Mouse (Mus musculus) liver, embryonic 15.5 days (tissue): ENCODE measurements around the gene Lancl3. TPM values are rescaled to one million over a fixed set of nuclear protein-coding genes. Genes with fewer than 3 reads are reported as not detected.

Experiments used
- ATAC-seq: fragments of 200-750 bp; cut with Nextera tagmentation; 2 replicates; pipeline ENCODE4 v1.8.0; 2017; ENCODE audit warnings: moderate number of reproducible peaks, mild to moderate bottlenecking, moderate library complexity; ENCODE audit not compliant: insufficient read depth
- H3K27ac ChIP-seq: fragments of 300-500 bp; sonication (generic); replicated peaks from 2 replicates; pipeline ENCODE4 v1.5.1; 2015; ENCODE audit warnings: mild to moderate bottlenecking, inconsistent platforms
- H3K27me3 ChIP-seq: fragments of 300-500 bp; sonication (generic); 2 replicates; pipeline ENCODE4 v1.6.1; 2015; ENCODE audit warnings: mild to moderate bottlenecking, inconsistent platforms
- H3K36me3 ChIP-seq: fragments of 300-500 bp; sonication (generic); replicated peaks from 2 replicates; pipeline ENCODE4 v1.6.1; 2015; ENCODE audit warnings: moderate library complexity, mild to moderate bottlenecking, inconsistent platforms
- H3K4me1 ChIP-seq: fragments of 300-500 bp; sonication (generic); replicated peaks from 2 replicates; pipeline ENCODE4 v1.6.1; 2015; ENCODE audit warnings: inconsistent platforms
- H3K4me2 ChIP-seq: fragments of 300-500 bp; sonication (generic); 2 replicates; pipeline ENCODE4 v1.6.1; 2015; ENCODE audit warnings: moderate library complexity, mild to moderate bottlenecking, inconsistent platforms
- H3K4me3 ChIP-seq: fragments of 300-500 bp; sonication (generic); replicated peaks from 2 replicates; pipeline ENCODE4 v1.5.1; 2015; ENCODE audit warnings: mild to moderate bottlenecking, inconsistent platforms
- H3K9ac ChIP-seq: fragments of 300-500 bp; sonication (generic); 2 replicates; pipeline ENCODE4 v1.6.1; 2015; ENCODE audit warnings: moderate library complexity, mild to moderate bottlenecking, inconsistent platforms
- H3K9me3 ChIP-seq: fragments of 300-500 bp; sonication (generic); replicated peaks from 2 replicates; pipeline ENCODE4 v1.6.1; 2016; ENCODE audit warnings: inconsistent platforms
- WGBS: fragments of 180-500 bp; shearing (Covaris S2); methylation state at CpG from one replicate; pipeline ENCODE4 v1.1.7; 2015; ENCODE audit warnings: mixed read lengths; ENCODE audit not compliant: insufficient replicate concordance; 5-methylcytosine and 5-hydroxymethylcytosine counted together
- polyA plus RNA-seq: library from polyadenylated mRNA; unstranded; fragments of >200 nt; fragmentation: Nextera tagmentation; extraction: Ambion mirVana; gene quantifications from 2 replicates; pipeline ENCODE4 v1.2.1, GENCODE M21; 2015

Lancl3 gene
- polyA plus RNA-seq, 1 experiment from 2014 or later: 0.24 TPM

DNA sequence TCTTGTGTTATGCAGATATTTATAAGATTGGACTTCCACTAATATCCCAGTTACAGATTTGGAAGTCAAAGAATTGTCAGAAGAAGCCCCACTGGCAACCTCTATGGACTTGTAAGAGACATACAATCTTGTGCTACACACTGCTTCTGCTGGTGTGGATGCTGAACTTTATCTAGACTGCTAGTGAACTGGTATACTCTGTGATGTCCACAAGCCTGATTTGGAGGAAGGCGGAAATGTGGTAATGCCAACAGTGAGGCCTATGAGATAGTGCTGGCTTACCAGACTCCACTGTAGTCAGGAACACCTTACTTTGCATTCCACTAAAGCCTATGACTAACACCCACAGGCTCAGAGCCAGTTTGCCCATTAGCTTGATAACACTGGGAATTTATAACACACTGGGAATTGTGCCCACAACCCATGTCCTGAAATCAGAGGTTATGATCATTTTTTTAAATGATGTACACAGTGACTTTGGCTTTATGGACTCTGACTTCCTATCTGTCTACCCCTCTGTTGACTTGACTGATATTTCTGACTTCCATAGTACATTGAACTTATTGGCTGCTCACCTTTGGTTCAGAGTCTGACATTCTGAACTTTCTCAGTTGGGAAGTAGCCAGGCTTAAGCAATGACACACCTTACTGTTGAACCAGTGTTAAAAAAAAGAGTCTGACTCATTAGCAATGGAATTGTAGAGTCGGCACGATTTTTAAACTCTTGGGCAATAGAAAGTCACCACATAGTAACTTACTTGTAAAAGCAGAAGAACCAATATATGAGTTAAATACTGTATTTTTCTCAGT is 22.9 kb downstream of the Lancl3 start:
- no peaks in the 10 kb centered on the region for H3K9me3 ChIP-seq
- H3K4me2 ChIP-seq: no peak overlapping the region
- 63% methylated on average over 3 of the region's 3 CpGs for WGBS
- H3K27me3 ChIP-seq: no peaks in the 10 kb centered on the region
- ATAC-seq: no peak; the same call in 1 of the 2 replicates
- H3K27ac ChIP-seq: no peak overlapping the region
- no peaks in the 10 kb centered on the region for H3K36me3 ChIP-seq
- H3K4me3 ChIP-seq: no peak overlapping the region
- no peak overlapping the region for H3K9ac ChIP-seq
- H3K4me1 ChIP-seq: peaks cover 5% of the 10 kb centered on the region

DNA sequence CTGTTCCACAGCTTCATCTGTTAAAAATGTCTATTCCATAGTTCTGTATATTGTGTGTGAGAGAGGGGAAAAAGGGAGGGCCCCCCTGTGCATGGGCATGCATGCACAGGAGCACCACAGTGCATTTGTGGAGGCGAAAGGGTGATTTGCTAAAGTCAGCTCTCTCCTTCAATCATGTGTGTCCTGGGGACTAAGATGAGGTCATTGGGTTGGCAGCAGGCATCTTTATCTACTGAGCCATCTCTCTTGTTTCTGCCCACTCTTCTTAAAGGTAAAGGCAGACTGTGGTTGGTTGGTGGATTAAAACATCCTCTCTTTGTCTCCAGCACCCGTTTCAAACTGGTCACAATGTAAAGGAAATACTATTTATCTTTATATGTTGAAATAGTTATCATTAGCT is 27.4 kb downstream of the Lancl3 start:
- no peak for ATAC-seq
- WGBS: 57% methylated on average over 2 of the region's 2 CpGs
- Histone ChIP-seq H3K27ac (no peak overlapping the region), H3K9me3 (no peaks in the 10 kb centered on the region), H3K9ac (no peak overlapping the region), H3K4me2 (no peak overlapping the region), H3K4me3 (no peak overlapping the region), H3K36me3 (no peaks in the 10 kb centered on the region), H3K27me3 (no peaks in the 10 kb centered on the region), H3K4me1 (peaks cover 5% of the 10 kb centered on the region)

DNA sequence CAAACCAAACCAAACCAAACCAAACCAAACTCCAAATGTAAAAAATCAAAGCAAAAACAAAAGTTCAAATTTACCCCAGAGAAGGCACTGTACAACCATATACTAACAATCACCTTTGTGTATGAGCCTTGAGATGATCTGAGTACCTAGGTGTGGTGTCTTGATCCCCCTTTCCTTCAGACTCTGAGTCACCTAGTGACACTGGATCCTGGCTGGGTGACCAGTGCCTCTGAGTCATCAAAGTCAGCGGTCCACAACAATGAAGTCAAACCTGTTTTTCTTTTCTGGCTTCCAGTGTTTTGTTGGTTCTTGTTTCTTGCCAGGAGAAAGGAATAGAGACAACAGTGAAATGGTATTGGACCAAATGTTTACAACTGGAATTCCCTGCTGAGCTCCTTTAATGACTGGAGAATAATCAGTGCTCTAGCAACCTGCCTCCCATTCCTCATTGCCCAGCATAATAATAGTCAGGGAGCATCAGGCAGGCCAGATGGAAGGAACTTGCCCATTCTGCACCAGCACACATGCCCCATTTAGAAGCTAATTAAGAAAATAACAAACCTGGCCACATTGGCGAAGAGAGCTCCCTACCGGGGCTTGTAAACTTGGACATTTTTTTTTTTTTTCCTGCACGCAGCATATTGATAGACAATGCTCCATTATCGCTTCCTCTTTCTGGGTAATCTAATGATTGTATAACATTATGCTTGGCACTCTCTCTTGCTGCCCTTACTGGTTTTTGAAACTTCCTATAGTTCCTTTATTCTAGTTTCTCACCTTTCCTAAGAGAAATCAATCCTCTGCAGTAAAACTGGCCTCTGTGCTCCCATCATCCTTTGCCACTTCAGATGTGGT is 41.3 kb downstream of the Lancl3 start:
- WGBS: 66% methylated on average over 5 of the region's 5 CpGs
- Histone ChIP-seq H3K9me3 (no peaks in the 10 kb centered on the region), H3K4me1 (peaks cover 25% of the 10 kb centered on the region), H3K9ac (no peak overlapping the region), H3K27ac (no peak overlapping the region), H3K4me2 (no peak overlapping the region), H3K36me3 (no peaks in the 10 kb centered on the region), H3K27me3 (no peaks in the 10 kb centered on the region), H3K4me3 (no peak overlapping the region)
- no peak for ATAC-seq

DNA sequence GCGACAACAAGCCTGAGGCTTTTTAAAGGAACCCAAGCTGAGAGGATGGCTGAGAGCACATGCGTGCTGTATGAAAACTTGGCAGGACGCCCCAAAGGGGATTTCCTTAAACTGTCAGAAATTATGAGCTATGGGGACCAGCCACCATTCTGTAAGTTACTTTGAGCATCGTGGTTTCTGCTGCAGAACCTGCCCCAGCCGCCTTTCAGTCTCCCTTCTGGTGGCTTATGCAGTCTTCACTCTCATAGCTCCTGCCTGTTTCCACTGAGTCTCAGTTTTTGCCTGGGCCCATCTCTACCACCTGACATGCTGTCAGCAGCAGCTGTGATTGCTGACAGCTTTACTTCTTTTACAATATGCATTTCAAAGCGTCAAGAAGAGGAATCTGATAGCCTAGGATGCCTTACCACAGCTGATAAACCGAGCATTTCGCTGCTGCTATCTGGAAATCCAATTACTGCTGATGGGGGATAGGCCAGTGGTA is 43.7 kb downstream of the Lancl3 start:
- no peaks in the 10 kb centered on the region for H3K27me3 ChIP-seq
- no peaks in the 10 kb centered on the region for H3K36me3 ChIP-seq
- no peak overlapping the region for H3K4me3 ChIP-seq
- H3K9me3 ChIP-seq: no peaks in the 10 kb centered on the region
- H3K27ac ChIP-seq: peak overlapping the region; percentile 70
- H3K4me1 ChIP-seq: peaks cover 37% of the 10 kb centered on the region
- H3K9ac ChIP-seq: no peak overlapping the region; the same call in 1 of the 2 replicates
- no peak for ATAC-seq
- WGBS: 40% methylated on average over 8 of the region's 8 CpGs
- H3K4me2 ChIP-seq: peak overlapping the region; percentile 18; the same call in 1 of the 2 replicates

DNA sequence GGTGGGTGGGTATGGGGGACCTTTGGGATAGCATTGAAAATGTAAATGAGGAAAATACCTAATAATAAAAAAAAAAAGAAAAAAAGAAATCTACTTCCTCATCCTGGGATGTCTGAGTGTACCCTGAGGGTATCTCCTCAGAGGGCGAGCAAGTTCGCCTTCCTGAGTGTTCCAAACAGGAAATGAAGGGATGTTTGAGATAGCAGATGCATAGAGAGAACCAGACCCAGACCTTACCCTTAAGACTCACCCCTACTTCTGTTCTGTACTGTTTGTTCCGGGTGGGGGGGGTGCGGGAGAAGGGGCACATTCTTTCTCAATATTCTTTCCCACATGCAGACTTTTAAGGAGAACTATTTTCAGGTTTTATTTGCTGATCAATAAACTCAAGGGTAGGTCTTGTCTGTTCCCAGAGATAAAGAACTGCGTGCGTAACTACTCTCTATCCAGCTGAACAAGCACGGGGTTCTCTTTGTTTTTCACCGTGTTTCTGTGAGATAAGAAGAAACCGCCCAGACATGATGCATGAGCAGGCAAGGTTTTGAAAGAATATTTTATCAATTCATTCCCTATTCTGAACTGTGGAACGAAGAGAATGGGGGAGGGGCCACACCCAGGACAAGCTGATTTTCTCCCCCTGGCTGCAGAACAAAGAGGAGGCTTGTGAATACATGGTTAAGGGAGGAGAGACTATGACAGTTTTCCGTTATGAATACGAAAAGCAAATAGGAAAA is 45.1 kb downstream of the Lancl3 start:
- 0 out of 2 replicates have a peak overlapping the region, but pooled peaks have one; percentile 18 for H3K4me3 ChIP-seq
- no peak overlapping the region for H3K9ac ChIP-seq

DNA sequence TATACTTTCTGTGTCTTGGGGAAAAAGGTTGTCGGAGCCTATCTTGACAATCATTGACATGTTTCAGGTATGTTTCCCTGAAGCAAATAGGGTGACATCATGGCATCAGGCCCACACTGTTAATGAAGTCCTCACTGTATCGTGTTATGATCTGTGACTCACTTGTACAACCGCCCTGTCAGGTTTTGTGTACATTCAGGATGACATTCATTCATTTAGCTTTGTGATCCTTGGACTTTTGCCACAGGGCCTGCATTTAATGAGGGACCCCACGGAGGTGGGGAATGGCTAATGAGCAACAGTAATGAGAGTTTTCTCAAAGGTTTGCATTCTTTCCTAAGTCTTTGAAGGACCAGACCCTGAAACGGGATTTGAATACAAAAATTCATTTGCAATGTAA is 49.2 kb downstream of the Lancl3 start:
- 0 out of 2 replicates have a peak, but pooled peaks cover 5% of the 10 kb centered on the region for H3K36me3 ChIP-seq
- no peak overlapping the region for H3K4me3 ChIP-seq
- no peak overlapping the region for H3K9ac ChIP-seq
- H3K9me3 ChIP-seq: no peaks in the 10 kb centered on the region
- H3K27me3 ChIP-seq: no peaks in the 10 kb centered on the region
- no peak overlapping the region for H3K4me2 ChIP-seq
- no peak for ATAC-seq
- peaks cover 36% of the 10 kb centered on the region for H3K4me1 ChIP-seq
- 63% methylated on average over 5 of the region's 5 CpGs for WGBS
- H3K27ac ChIP-seq: no peak overlapping the region

More for the DNA sequence above, 45.1 kb downstream of the Lancl3 start:
- Histone ChIP-seq H3K27ac (peak overlapping the region; percentile 83), H3K4me1 (peaks cover 45% of the 10 kb centered on the region), H3K9me3 (no peaks in the 10 kb centered on the region), H3K36me3 (no peaks in the 10 kb centered on the region), H3K4me2 (peak overlapping the region; percentile 59), H3K27me3 (no peaks in the 10 kb centered on the region)
- peak; percentile 97 for ATAC-seq
- 25% methylated on average over 12 of the region's 12 CpGs for WGBS

DNA sequence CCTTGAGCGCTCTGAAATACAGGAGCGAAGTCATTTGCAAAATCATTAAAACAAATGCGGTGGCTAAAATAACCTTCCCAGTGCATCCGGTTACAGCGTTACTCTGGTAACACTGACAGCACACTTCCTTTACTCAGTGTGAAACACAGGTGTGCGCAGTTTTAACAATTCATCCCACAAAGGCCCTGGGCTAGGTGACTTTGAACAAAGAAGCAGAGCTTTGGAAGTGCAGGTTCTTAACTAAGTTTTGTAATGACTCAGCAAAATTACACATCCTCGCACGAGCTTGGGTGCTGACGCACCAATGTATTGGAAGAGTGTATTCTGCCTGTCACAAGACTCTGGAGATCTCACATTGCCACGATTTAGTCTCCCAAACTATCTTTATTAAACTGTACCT is 54.3 kb downstream of the Lancl3 start:
- peak overlapping the region; percentile 46 for H3K4me2 ChIP-seq
- 0 out of 2 replicates have a peak, but pooled peaks cover 5% of the 10 kb centered on the region for H3K36me3 ChIP-seq
- 57% methylated on average over 10 of the region's 10 CpGs for WGBS
- peaks cover 24% of the 10 kb centered on the region for H3K4me1 ChIP-seq
- H3K27me3 ChIP-seq: no peaks in the 10 kb centered on the region
- H3K9ac ChIP-seq: no peak overlapping the region
- H3K4me3 ChIP-seq: peak overlapping the region; percentile 43
- H3K27ac ChIP-seq: peak overlapping the region; percentile 56
- H3K9me3 ChIP-seq: no peaks in the 10 kb centered on the region
- peak; percentile 60 for ATAC-seq

DNA sequence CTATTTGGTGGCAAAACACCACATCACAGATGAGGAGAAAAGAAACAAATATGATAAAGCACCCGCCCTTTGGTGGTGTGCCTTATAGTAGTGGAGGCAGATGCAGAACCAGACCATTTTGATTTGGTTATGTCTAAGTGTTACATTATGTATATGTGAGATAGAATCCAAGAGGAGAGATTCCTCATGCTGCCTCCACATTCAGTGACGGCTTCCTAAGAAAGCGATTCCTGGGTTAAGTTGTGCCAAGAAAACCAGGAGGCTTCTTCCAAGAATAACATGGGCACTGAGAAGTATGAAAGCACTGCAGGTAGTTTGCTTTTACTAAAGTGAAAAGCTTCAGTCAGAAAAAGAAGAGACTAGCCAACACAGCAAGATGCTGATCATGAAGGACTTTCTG is 55.2 kb downstream of the Lancl3 start:
- Histone ChIP-seq H3K4me2 (peak overlapping the region; percentile 53), H3K27me3 (no peaks in the 10 kb centered on the region), H3K9ac (peak overlapping the region; percentile 50), H3K36me3 (0 out of 2 replicates have a peak, but pooled peaks cover 5% of the 10 kb centered on the region), H3K9me3 (no peaks in the 10 kb centered on the region), H3K4me3 (peak overlapping the region; percentile 54), H3K4me1 (peaks cover 18% of the 10 kb centered on the region), H3K27ac (peak overlapping the region; percentile 82)
- no peak for ATAC-seq
- WGBS: 81% methylated on average over 3 of the region's 3 CpGs

DNA sequence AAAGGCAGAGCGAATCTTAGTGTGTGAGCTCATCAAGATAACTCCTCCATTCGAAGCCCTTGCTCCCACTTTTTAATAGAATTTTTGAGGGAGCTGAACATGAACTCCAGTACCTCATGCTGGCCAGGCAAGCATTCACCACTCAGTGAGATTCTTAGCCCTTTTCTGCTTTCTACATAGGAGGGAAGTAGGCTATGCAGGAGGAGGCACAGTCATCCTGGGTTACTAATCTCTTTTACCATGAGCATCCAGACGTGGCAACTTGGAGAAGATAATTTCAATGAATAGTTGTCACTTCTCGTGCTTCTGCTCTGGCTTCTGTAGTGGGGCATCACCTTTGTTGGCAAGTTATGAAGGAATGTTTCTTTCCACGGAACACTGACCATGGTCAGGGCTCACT is 57.1 kb downstream of the Lancl3 start, which contains the start of gene Gm14862:
Gene Gm14862 (minus strand): TSS at position 134 of the 400 bp plus-strand sequence.
- 45% methylated on average over 5 of the region's 5 CpGs for WGBS
- H3K4me2 ChIP-seq: peak within 1 kb of the TSS; percentile 53
- peak; percentile 83 for ATAC-seq
- H3K4me3 ChIP-seq: peak within 1 kb of the TSS; percentile 54
- no peaks in the 10 kb centered on the region for H3K9me3 ChIP-seq
- peak within 1 kb of the TSS; percentile 82 for H3K27ac ChIP-seq
- H3K36me3 ChIP-seq: 0 out of 2 replicates have a peak, but pooled peaks cover 5% of the 10 kb centered on the region
- no peaks in the 10 kb centered on the region for H3K27me3 ChIP-seq
- H3K9ac ChIP-seq: peak within 1 kb of the TSS; percentile 50
- H3K4me1 ChIP-seq: peaks cover 18% of the 10 kb centered on the region

DNA sequence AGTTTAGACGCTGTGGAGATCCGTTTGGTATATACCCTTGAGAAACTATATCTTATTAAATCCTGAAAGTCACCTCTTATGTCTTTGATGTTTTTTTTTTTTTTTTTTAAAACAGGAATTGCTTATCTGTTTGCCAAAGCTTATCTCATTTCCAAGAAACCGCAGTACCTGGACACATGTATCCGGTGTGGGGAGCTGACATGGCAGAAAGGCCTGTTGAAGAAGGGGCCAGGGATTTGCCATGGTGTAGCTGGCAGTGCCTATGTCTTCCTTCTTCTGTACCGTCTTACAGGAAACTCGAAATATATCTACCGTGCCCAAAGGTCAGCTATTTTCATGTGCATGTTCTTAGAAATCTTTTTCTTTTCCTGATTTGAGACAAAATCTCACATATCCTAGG is 58.1 kb downstream of the Lancl3 start:
- Histone ChIP-seq H3K9me3 (no peaks in the 10 kb centered on the region), H3K9ac (no peak overlapping the region), H3K4me3 (no peak overlapping the region), H3K4me2 (peak overlapping the region; percentile 53), H3K36me3 (0 out of 2 replicates have a peak, but pooled peaks cover 3% of the 10 kb centered on the region), H3K27ac (peak overlapping the region; percentile 82), H3K4me1 (peaks cover 18% of the 10 kb centered on the region), H3K27me3 (no peaks in the 10 kb centered on the region)
- ATAC-seq: no peak; the same call in 1 of the 2 replicates
- WGBS: 54% methylated on average over 7 of the region's 7 CpGs
